Mouse (Mus musculus) brain, embryonic 18.5 days (tissue): ENCODE data around the gene Slc25a26.
A peak's percentile ranks its signal among the peaks of the same experiment; 100 is the strongest.

Experiments
- DNase-seq: peaks from one replicate; pipeline ENCODE4 v3.0.0-alpha.2; 2012; ENCODE audit warnings: low read depth, low spot score

Gene Slc25a26

DNA sequence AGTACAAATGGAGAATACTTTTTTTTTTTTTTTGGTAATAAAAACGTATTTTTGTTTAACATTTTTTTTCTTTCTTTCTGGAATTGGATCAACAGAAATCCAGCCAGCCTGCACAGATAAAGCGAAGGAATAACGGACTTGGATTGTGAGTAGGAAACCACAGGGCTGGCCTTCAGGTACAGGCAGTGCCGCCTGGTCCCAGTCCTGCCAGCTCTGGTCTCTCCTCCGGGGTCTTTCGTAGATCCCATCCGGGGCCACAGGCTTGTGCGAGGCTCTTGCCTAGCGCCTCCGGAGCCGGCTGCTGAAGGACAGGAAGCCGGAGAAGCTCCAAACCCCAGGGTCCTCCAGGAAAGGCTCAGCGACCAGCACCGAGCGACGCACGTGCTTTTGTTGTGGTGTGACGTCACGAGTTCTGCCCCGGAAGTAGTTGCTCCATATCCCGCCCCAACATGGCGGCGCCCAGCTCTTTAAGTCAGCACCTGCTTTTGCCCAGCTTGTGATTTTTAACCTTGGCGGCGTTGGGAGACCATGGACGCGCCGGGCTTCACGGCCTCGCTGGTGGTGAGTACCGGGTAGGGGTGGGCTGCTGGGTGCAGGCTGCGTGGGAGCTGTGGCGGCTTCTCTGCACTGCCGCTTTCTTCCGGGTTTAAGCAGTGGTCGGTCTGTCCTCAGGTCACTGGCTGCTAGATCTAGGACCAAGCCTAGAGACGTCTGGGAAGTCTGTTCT, at the start of gene Slc25a26:
Gene Slc25a26, plus strand, starts transcription at position 435 of the 727 bp plus-strand sequence.
- DNase-seq = peak; percentile 84

DNA sequence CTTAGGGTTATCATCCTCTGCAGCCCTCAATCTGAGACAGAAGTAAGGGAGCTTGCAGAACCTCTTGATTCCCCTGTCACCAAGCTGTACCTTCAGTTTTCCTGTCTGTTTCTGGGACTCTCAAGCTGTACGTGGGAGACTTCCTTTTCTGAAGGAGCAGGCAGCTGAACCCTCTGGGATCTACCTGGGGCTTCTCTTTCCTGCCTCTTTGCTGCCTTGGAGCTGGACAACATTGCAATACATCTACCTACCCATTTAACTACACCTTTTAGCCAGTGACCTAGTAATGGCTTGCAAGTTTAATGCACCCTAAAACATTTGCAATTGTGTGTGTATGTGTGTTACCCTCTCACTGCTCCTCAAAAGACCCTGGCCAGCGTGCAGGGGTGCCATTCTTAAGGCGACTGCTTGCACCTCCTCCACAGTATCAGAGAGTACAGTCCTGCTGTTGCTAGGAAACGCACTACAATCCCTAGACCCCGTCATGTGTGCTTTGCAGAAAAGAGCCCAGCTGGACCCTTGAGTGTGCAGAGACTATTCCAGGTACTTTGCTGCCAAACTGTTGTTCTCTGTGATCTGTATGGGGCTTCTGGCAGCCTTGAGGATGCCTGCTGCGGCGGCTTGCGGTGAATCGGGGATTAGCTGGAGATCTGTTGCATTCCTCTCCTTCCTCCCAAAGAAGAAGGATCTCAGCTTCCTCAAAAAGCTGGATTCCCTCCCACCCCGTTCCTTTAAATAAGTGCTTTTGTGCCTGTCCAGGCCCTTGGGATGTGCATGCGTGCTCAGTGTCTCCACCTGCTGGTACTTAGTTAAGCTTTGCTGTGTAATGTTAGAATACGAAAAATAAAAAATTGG, 35.9 kb upstream of the Slc25a26 start:
- DNase-seq = peak; percentile 56

GRCm38 (mm10) chr6:94466508-94467205, 33.5 kb upstream of the Slc25a26 start:
- DNase-seq = no peak

GRCm38 (mm10) chr6:94492739-94493138, 7.4 kb upstream of the Slc25a26 start:
- no peak for DNase-seq

GRCm38 (mm10) chr6:94503963-94504362, 3.8 kb downstream of the Slc25a26 start:
- DNase-seq = no peak

DNA sequence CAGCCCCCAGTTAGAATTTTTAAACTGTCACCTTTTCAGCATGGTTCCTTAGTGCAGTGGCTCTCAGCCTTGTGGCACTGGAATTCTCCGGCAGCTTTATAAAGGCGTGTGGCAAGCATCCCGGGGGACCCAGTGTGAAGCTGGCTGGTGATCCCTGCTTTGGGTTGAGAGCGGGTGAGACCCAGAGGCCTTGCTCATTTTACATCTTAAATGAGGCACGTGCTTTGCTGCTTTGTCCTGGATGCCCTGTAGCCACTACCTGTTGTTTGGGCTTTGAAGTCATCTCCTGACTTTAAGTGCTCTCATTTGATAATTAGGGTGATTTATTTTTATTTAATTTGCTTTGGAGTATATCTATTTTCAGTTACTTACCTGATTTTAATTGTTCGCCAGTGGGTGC, 7.8 kb downstream of the Slc25a26 start:
- DNase-seq = no peak

- no peak for DNase-seq
Observed at GRCm38 (mm10) chr6:94508807-94509206, 8.7 kb downstream of the Slc25a26 start.

DNA sequence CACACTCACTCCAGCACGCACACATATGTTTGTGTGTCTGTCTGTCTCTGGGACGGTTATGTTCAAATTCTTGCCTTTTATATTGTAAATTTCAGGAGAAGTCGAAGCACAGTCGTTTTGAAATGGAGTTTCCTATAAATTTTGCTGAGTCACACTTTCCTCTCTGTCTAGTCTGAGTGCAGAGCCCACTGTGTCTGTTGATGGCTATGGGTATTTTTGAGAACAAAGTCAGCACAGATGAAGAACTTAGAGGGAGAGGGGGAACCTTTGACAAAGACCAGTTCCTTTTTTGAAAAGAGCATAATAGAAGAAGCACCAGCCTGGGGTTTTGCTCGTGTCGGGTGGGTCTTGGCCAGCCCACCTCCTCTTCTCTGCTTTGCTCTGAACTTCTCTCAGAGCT, 9.1 kb downstream of the Slc25a26 start:
- no peak for DNase-seq

DNA sequence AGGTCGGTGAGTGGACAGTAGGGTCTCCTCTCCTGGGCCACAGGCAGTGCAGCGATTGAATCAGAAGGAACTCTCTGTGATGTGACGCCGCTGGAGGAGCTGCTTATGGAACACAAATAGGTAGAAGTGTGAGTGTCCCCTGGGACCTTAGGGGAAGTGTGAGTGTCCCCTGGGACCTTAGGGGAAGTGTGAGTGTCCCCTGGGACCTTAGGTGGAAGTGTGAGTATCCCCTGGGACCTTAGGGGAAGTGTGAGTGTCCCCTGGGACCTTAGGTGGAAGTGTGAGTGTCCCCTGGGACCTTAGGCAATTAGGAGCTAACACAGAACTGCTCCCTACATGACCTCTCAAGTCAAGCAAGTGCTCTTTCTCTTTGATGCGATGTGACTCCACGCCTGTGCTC, 18.0 kb downstream of the Slc25a26 start:
- DNase-seq = no peak

DNA sequence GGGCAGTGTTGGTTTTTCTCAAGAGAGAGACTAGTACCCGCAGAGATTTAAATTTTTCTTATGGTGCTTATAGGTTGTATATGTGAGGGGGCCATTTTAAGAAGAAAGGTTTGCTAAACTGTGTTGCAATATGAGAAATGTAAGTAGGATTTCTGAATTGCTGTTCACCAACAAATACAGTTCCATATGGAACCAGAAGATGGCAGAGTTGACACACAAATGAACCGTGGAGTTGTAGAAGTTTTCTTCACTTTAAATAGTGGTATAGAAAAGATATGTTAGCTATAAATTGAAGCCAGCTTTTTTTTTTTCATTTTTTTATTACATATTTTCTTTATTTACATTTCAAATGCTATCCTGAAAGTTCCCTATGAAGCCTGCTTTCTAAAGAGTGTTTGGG, 24.2 kb downstream of the Slc25a26 start:
- no peak for DNase-seq

GRCm38 (mm10) chr6:94530756-94531155, 30.6 kb downstream of the Slc25a26 start:
- no peak for DNase-seq

GRCm38 (mm10) chr6:94532086-94532485, 32.0 kb downstream of the Slc25a26 start:
- no peak for DNase-seq

- DNase-seq = no peak
Observed at GRCm38 (mm10) chr6:94536478-94536877, 36.3 kb downstream of the Slc25a26 start.

GRCm38 (mm10) chr6:94537652-94538051, 37.5 kb downstream of the Slc25a26 start:
- DNase-seq = no peak

GRCm38 (mm10) chr6:94540090-94540489, 40.0 kb downstream of the Slc25a26 start:
- no peak for DNase-seq

DNA sequence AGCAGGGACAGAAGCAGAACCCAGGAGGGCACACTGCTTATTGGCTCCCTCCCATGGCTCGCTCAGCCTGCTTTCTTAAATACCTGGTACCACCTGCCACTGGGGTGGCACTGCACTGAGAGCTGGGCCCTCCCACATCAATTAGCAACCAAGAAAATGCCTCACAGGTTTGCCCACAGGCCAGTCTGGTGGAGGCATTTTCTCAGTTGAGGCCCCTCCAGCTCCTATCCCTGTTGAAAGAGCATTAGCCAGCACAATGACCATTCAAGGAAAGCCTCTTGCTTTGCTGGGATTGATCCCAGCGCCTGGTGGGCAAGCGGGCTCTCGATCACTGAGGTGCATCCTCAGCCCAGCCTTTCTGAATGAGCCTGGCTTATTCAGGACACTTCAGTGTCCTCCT, 40.5 kb downstream of the Slc25a26 start:
- DNase-seq = no peak

- no peak for DNase-seq
Observed at GRCm38 (mm10) chr6:94541133-94541532, 41.0 kb downstream of the Slc25a26 start.

DNA sequence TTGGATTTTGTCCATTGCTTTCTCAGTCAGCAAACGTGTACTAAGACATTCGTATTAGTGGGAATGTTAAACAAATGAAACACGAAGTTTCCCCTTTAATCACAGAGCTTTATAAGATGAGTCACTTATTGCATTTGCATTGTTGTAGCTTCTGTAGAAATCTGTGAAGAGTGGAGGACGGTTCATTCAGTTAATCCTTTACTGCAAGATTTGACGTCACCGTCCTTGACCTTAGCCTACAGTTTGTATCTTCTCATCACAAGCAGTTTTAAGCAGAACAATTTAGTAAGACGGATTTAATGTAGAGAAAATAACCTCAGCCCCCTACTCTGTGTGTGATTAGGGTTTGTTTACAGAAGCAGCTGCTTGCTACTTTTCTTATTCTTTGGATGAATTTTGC, 41.7 kb downstream of the Slc25a26 start:
- no peak for DNase-seq

- DNase-seq = peak; percentile 40
Observed at GRCm38 (mm10) chr6:94543902-94544840, 44.0 kb downstream of the Slc25a26 start.

- no peak for DNase-seq
Observed at GRCm38 (mm10) chr6:94547239-94547638, 47.1 kb downstream of the Slc25a26 start.

GRCm38 (mm10) chr6:94550298-94550697, 50.2 kb downstream of the Slc25a26 start:
- no peak for DNase-seq
